Mouse (Mus musculus) MEL (cell line): ENCODE results near the gene Gm20721. TPM values are rescaled to one million over a fixed set of nuclear protein-coding genes. Genes with fewer than 3 reads are reported as not detected.

Source experiments
- DNase-seq: peaks from one replicate; pipeline ENCODE4 v3.0.0; 2011; ENCODE audit warnings: low read depth, low spot score
- H3K27ac ChIP-seq: 2 replicates; pipeline ENCODE4 v1.5.1; 2012; ENCODE audit warnings: low read depth, mild to moderate bottlenecking, control low read depth, low read length, moderate library complexity; ENCODE audit not compliant: control insufficient read depth
- H3K27me3 ChIP-seq, 2 experiments: fragments of 150-350 bp in 1 of 2; sonication (generic) in 1 of 2; 2 replicates each; pipeline ENCODE4 v1.6.1; 2012; ENCODE audit warnings: low read length in 2 of 2, mild to moderate bottlenecking in 2 of 2, improper control_type of control experiment in 1 of 2, moderate library complexity in 1 of 2; ENCODE audit not compliant: insufficient read depth in 2 of 2, control insufficient read depth in 1 of 2
- H3K36me3 ChIP-seq, 2 experiments: 2 replicates each; pipeline ENCODE4 v1.6.1; 2012 to 2014; ENCODE audit warnings: low read length in 2 of 2, improper control_type of control experiment in 1 of 2, inconsistent platforms in 1 of 2, mild to moderate bottlenecking in 1 of 2; ENCODE audit not compliant: insufficient read depth in 2 of 2, control insufficient read depth in 1 of 2
- H3K4me1 ChIP-seq, 2 experiments: fragments of 150-350 bp in 1 of 2; sonication (generic) in 1 of 2; 2 replicates each; pipeline ENCODE4 v1.6.1; 2012; ENCODE audit warnings: low read length in 2 of 2, improper control_type of control experiment in 1 of 2, mild to moderate bottlenecking in 1 of 2; ENCODE audit not compliant: insufficient read depth in 2 of 2, control insufficient read depth in 1 of 2
- H3K4me3 ChIP-seq, 2 experiments: fragments of 150-350 bp in 1 of 2; sonication (generic) in 1 of 2; 2 replicates each; pipeline ENCODE4 v1.5.1; 2012; ENCODE audit warnings: low read depth in 2 of 2, low read length in 2 of 2, mild to moderate bottlenecking in 2 of 2, moderate library complexity in 2 of 2, control low read depth in 1 of 2, improper control_type of control experiment in 1 of 2; ENCODE audit not compliant: control insufficient read depth in 1 of 2, insufficient read depth in 1 of 2
- H3K79me2 ChIP-seq: 2 replicates; pipeline ENCODE4 v1.6.1; 2012; ENCODE audit warnings: mild to moderate bottlenecking, low read length, moderate library complexity; ENCODE audit not compliant: control insufficient read depth, poor library complexity, insufficient read depth
- H3K9ac ChIP-seq: 2 replicates; pipeline ENCODE4 v1.6.1; 2012; ENCODE audit warnings: low read depth, mild to moderate bottlenecking, control low read depth, low read length, moderate library complexity; ENCODE audit not compliant: control insufficient read depth, poor library complexity, severe bottlenecking
- H3K9me3 ChIP-seq: fragments of 150-350 bp; sonication (generic); replicated peaks from 2 replicates; pipeline ENCODE4 v1.6.1; 2012; ENCODE audit warnings: mild to moderate bottlenecking, low read length, improper control_type of control experiment, moderate library complexity; ENCODE audit not compliant: insufficient read depth
- CTCF ChIP-seq, 3 experiments: IDR thresholded peaks in 2 of 3; conservative IDR thresholded peaks in 1 of 3; 2 replicates each; pipeline ENCODE4 v1.5.1; 2011 to 2012; ENCODE audit warnings: low read length in 3 of 3, low read depth in 2 of 3, mild to moderate bottlenecking in 2 of 3, improper control_type of control experiment in 1 of 3, inconsistent platforms in 1 of 3, mixed read lengths in 1 of 3, moderate library complexity in 1 of 3; ENCODE audit not compliant: control insufficient read depth in 1 of 3, insufficient read depth in 1 of 3, poor library complexity in 1 of 3, severe bottlenecking in 1 of 3
- E2F4 ChIP-seq: IDR thresholded peaks from 2 replicates; pipeline ENCODE4 v1.6.1; 2011; ENCODE audit warnings: low read depth, low read length, improper control_type of control experiment, borderline replicate concordance
- ELF1 ChIP-seq: IDR thresholded peaks from 2 replicates; pipeline ENCODE4 v1.6.1; 2014; ENCODE audit warnings: low read depth, mild to moderate bottlenecking, inconsistent platforms, low read length, improper control_type of control experiment, moderate library complexity
- EP300 ChIP-seq, 2 experiments: IDR thresholded peaks; 2 replicates each; pipeline ENCODE4 v1.6.1; 2011; ENCODE audit warnings: improper control_type of control experiment in 2 of 2, low read length in 2 of 2, low read depth in 1 of 2, mild to moderate bottlenecking in 1 of 2
- JUND ChIP-seq: IDR thresholded peaks from 2 replicates; pipeline ENCODE4 v1.6.1; 2011; ENCODE audit warnings: low read depth, mild to moderate bottlenecking, improper control_type of control experiment, low read length
- MEF2A ChIP-seq: IDR thresholded peaks from 2 replicates; pipeline ENCODE4 v1.6.1; 2014; ENCODE audit warnings: low read depth, mild to moderate bottlenecking, inconsistent platforms, low read length, improper control_type of control experiment; ENCODE audit not compliant: poor library complexity, insufficient replicate concordance, severe bottlenecking; ENCODE audit errors: extremely low read depth
- POLR2A ChIP-seq, 2 experiments: IDR thresholded peaks; 2 replicates each; pipeline ENCODE4 v1.6.1; 2011 to 2012; ENCODE audit warnings: low read length in 2 of 2, mild to moderate bottlenecking in 2 of 2, control low read depth in 1 of 2, improper control_type of control experiment in 1 of 2, low read depth in 1 of 2, moderate library complexity in 1 of 2; ENCODE audit not compliant: control insufficient read depth in 1 of 2, insufficient read depth in 1 of 2, poor library complexity in 1 of 2
- RCOR1 ChIP-seq: IDR thresholded peaks from 2 replicates; pipeline ENCODE4 v1.6.1; 2012; ENCODE audit warnings: low read depth, mild to moderate bottlenecking, inconsistent platforms, low read length, improper control_type of control experiment
- SMC3 ChIP-seq: IDR thresholded peaks from 2 replicates; pipeline ENCODE4 v1.6.1; 2011; ENCODE audit warnings: low read depth, low read length, improper control_type of control experiment
- TAL1 ChIP-seq: IDR thresholded peaks from 2 replicates; pipeline ENCODE4 v1.6.1; 2012; ENCODE audit warnings: mild to moderate bottlenecking, inconsistent platforms, low read length, moderate library complexity, mixed read lengths
- ZKSCAN1 ChIP-seq: IDR thresholded peaks from 2 replicates; pipeline ENCODE4 v1.6.1; 2012; ENCODE audit warnings: low read depth, mild to moderate bottlenecking, inconsistent platforms, low read length, improper control_type of control experiment, moderate library complexity
- ZMIZ1 ChIP-seq: IDR thresholded peaks from 2 replicates; pipeline ENCODE4 v1.6.1; 2012; ENCODE audit warnings: low read depth, mild to moderate bottlenecking, inconsistent platforms, low read length, improper control_type of control experiment, moderate library complexity
- polyA plus RNA-seq, 2 experiments: library from polyadenylated mRNA; stranded (reverse) in 1 of 2; unstranded in 1 of 2; fragments of >175 nt in 1 of 2; fragments of >200 nt in 1 of 2; gene quantifications; 2 replicates each; pipeline versions ENCODE4 v1.2.1 to v1.2.4; 2012; ENCODE audit warnings: low replicate concordance in 2 of 2, low read depth in 1 of 2; ENCODE audit not compliant: insufficient read length in 2 of 2, insufficient read depth in 1 of 2, missing spikeins in 1 of 2
- total RNA-seq: library from RNA; depleted of rRNA; stranded (reverse); fragments of 300-350 nt; gene quantifications from 2 replicates; pipeline ENCODE4 v1.2.3, GENCODE M21; 2012

The Gm20721 gene
- total and polyA plus RNA-seq, 3 experiments, result 34.2 to 171 TPM; not detected in 1

GRCm38 (mm10) chr2:174340893-174341580 lies 5.5 kb downstream of the Gm20721 start:
- Histone ChIP-seq H3K4me3 (no peak overlapping the region), H3K4me1 (peaks cover 2 to 5% of the 10 kb centered on the region in 2 experiments; a peak in 2 of 4 replicates), H3K79me2 (peaks cover 26% of the 10 kb centered on the region), H3K9ac (no peak overlapping the region), H3K36me3 (peaks cover 10 to 18% of the 10 kb centered on the region in 2 experiments), H3K27ac (no peak overlapping the region), H3K9me3 (no peaks in the 10 kb centered on the region), H3K27me3 (no peaks in the 10 kb centered on the region)
- no peak for TF ChIP-seq CTCF (IDR thresholded peaks at IDR 0.05 in 2 of 3, conservative IDR thresholded peaks at IDR 0.05 in 1 of 3; ENCODE audit: control insufficient read depth in 1 of 3, insufficient read depth in 1 of 3, low read depth in 2 of 3, low read length in 3 of 3, poor library complexity in 1 of 3, severe bottlenecking in 1 of 3)
- TF ChIP-seq ZKSCAN1, result no peak
- no peak for TF ChIP-seq JUND
- TF ChIP-seq MEF2A, result no peak
- DNase-seq, result peak; percentile 5

- H3K9ac ChIP-seq, result no peak overlapping the region
- H3K27ac ChIP-seq, result no peak overlapping the region
- peak; percentile 11 for DNase-seq
- H3K4me3 ChIP-seq, result no peak overlapping the region
- TF ChIP-seq TAL1 (no peak), ELF1 (no peak), POLR2A (IDR thresholded peaks at IDR 0.05; ENCODE audit: control insufficient read depth in 1 of 2, insufficient read depth in 1 of 2, low read depth in 1 of 2, low read length in 2 of 2, poor library complexity in 1 of 2) (no peak), ZMIZ1 (no peak), E2F4 (no peak), RCOR1 (no peak)
- H3K36me3 ChIP-seq, result peaks cover 10 to 18% of the 10 kb centered on the region in 2 experiments
- peaks cover 30% of the 10 kb centered on the region for H3K79me2 ChIP-seq
- H3K4me1 ChIP-seq, result peaks cover 2 to 5% of the 10 kb centered on the region in 2 experiments; a peak in 2 of 4 replicates
- no peaks in the 10 kb centered on the region for H3K9me3 ChIP-seq
- no peaks in the 10 kb centered on the region for H3K27me3 ChIP-seq
These were observed 6.2 kb downstream of the Gm20721 start for GRCm38 (mm10) chr2:174340229-174340892.

GRCm38 (mm10) chr2:174339701-174340100 lies 6.8 kb downstream of the Gm20721 start:
- Histone ChIP-seq H3K27ac (no peak overlapping the region), H3K9me3 (no peaks in the 10 kb centered on the region), H3K9ac (no peak overlapping the region), H3K4me1 (peaks cover 2 to 5% of the 10 kb centered on the region in 2 experiments; a peak in 2 of 4 replicates), H3K27me3 (no peaks in the 10 kb centered on the region), H3K36me3 (peaks cover 12 to 18% of the 10 kb centered on the region in 2 experiments), H3K4me3 (no peak overlapping the region), H3K79me2 (peaks cover 34% of the 10 kb centered on the region)
- no peak for TF ChIP-seq RCOR1
- TF ChIP-seq SMC3, result no peak
- TF ChIP-seq EP300 (IDR thresholded peaks at IDR 0.05; ENCODE audit: low read depth in 1 of 2, low read length in 2 of 2), result no peak
- TF ChIP-seq E2F4, result no peak
- DNase-seq, result peak; percentile 4
